Mouse (Mus musculus): ENCODE measurements at regions not wholly inside any gene's neighbourhood (a gene's known extent, or its start where the extent isn't known, plus 50 kb on each side); places are given as distances from the start of the nearest gene placed in this dataset.

GRCm38 (mm10) chr13:107890866-107891821 is 153.1 kb upstream of the Smim15 start:
- TF ChIP-seq CTCF (conservative IDR thresholded peaks at IDR 0.05; ENCODE audit: low read length) (no peak), POU5F1 (IDR thresholded peaks at IDR 0.05; ENCODE audit: borderline replicate concordance, low read length) (no peak)

Data from E14TG2a.4 (cell line).